Mouse (Mus musculus) telencephalon, adult 2 months (tissue): Measurements from ENCODE around the gene Cchcr1.

Experiments
- DNase-seq: peaks from one replicate; pipeline ENCODE4 v3.0.0-alpha.2; 2011; ENCODE audit warnings: low read depth, low spot score

The Cchcr1 gene

DNA sequence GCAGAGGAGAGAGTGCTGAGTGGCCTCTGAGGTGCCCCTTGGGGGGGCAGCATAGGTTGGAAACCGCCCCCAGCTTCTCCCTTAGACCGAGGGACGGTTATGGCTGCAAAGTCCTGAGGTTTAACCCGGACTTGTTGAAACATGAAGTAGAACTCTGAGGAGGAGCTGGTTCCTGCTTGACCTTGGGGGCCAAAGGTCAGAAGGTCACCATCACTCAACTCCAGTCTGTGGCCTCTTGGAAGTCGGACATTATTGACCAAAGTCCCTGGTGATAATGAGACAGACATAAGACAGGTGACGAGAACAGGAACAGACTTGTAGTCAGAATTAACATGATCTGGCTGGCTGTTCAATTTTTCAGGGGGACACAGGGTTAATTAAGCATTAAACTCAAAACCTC, 2.1 kb upstream of the Cchcr1 start:
- no peak for DNase-seq

DNA sequence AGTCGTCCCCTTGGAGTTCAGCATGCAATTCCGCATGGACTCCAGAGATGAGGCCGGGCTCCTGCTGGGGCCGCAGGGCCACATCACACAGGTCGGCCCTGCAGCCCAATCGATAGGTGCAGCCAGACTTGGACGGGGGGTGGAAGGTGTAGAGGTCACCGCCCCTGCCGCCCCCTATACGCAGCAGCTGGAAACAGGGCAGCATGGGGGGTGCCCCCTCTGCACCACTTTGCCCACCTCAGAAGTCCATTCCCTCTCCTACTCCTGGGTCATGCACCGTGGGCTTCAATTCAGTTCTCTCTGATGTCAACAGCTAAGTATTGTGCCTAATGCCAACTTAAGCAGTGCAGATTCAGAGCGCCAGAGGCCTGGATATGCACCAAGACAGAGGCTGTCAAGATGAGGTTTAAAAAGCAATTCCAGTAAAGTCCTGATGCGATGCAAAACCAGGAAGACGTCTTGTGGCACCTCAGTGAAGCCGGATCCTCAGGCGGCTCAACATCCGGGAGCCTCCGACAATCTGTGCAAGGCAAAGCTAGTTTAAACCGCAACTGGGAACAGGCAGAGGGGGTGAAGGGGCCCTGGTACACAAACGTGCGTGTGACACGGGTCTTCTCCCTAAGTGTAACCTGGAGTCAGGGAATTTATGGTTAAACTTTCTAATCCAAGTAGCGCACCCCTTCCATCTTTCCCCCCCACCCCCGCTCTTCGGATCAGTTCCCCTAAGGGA, 824 bp upstream of the Cchcr1 start:
- no peak for DNase-seq

DNA sequence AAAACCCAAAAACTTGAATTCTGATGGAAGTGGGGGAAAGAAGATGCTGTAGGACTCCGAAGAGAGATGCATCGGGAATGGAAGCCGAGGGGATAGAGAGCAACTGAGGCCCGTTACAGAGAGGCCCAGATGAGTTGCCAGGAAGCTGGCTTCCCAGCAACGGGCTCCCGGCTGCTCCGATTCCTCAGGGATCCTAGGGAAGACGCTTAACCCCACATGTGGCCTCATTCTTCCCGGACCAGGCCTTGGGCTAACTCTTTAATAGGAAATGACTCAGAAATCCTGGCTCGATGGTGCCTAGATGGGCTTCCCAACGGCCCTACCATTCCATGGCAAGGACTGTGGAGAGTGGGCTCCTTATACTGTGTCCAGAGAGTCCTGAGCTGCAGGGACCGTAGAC, 626 bp downstream of the Cchcr1 start:
- DNase-seq, result no peak

DNA sequence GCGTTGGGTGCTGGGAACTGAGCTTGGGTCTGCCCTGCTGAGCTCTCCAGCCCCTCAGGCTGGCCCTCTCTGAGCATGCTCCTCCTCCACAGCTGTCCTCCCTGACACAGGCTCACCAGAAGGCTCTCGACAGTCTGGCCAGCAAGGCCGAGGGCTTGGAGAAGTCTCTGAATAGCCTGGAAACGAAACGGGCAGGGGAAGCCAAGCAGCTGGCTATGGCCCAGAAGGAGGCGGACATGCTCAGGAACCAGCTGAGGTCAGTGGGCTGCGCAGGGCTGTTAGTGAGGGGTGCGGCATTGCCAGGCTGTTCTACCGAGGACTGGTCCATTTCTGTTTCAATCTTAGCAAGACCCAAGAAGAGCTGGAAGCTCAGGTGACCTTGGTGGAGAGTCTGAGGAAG, 7.5 kb downstream of the Cchcr1 start:
- no peak for DNase-seq

DNA sequence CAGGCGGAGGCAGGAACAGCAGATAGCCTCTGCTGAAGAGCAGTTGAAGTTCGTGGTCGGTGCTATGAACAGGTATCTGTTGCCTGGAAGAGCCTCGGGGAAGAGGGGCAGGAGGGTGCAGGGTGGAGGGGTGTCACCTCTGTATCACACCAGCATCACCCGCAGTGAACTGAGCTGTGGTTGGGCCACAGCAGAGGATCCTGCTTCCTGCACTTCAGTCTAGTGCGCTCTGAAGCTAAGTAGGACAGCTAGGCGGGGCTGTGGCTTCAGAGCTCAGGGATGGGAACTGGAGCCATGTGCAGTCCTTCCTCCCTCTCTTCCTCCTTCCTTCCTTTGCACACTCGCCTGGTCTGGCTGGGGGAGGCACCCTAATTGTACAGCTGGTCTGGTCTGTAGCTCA, 9.7 kb downstream of the Cchcr1 start:
- DNase-seq, result no peak

DNA sequence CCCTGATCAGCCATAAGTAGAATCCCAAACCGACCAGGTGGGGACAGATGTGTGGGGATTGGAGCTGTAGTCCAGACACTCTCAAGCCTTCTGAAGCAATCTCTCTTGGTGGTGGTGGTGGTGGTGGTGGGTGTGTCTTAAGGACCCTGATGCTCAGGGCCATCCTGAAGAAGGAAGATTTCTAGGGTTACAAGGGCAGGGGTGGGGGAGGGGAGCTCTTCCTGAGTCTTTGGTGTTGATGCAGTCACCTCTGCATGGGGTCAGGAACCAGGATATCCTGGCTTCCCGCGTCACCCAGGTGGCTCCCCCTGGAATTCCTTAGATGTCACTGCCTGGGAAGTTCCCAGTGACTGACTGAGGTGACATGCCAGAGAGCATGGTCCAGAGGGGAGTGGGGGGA, 15.5 kb downstream of the Cchcr1 start:
- no peak for DNase-seq

DNA sequence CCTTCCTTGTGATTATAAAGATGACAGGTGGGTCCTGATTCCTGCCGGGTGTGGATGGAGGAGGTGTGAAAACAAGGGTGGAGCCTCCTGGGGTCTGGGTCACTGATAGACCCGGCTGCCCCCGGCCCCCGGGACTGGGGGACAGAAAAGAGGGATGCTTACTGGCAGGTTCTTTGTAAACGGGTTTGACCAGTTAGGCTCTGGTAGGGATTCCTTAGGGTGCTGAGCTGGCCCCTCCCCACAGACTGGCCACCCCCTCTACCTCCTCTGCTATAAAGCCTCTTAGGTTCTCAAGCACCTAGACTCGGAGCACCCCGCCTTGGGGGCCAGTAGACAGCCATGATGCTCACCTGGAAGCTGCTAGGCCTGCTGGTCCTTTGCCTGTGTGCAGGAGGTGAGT, 16.0 kb downstream of the Cchcr1 start, which contains the start of gene Psors1c2:
Gene Psors1c2 (plus strand): TSS at position 301 of the 400 bp plus-strand sequence.
- DNase-seq, result no peak

DNA sequence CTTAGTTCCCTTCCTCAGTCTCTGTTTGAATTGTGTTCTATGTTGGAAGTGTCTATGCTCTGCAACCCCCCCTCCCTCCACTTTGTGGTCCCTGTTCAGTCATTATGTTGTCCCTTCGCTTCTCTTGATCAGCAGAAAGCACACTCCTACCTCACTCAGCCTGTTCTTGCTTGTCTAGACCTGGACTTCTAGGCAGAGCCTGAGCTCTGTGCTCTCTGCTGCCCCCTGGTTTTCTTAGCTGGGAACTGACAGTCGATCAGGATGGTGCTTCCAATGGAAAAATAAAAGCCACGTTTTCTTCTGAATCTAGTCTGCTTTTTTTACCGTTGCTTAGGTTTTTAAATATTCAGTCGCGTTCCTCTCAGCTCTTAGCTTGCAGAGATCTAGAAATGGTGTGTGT, 17.4 kb downstream of the Cchcr1 start:
- peak; percentile 52 for DNase-seq

DNA sequence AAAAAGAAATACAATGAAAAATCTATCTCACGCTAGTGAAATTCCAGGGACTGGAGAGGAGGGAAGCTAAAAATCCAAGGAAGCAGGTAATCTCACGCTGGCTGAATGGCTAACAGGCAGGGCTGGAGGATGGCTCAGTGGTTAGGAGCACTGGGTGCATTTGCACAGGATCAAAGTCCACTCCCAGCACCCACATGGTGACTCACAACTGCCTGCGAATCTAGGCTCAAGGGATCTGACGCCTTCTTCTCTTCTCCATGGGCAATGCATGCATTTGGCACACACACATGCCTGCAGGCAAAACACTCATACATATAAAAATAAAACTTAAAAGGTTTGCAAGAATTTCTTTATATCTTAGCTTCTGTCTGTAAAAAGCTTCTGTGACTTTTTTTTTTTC, 20.5 kb downstream of the Cchcr1 start:
- DNase-seq, result peak; percentile 55

DNA sequence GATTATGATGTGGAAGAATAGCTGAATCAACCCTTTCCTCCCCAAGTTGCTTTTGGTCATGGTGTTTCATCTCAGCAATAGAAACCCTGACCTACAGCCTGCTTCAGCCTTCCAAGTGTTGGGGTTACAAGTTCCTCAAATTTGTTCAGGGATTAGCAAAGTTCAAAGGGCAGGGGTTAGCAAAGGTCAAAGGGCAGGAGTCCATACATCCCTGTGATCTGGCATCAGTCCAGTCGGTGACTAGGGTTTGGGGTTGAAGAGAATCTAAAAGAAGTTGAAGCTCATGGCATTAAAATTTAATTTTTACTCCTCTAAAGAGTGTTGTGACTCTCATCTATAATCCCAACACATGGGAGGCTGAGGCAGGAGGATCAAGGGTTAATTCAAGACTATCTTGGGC, 21.6 kb downstream of the Cchcr1 start:
- DNase-seq, result no peak

DNA sequence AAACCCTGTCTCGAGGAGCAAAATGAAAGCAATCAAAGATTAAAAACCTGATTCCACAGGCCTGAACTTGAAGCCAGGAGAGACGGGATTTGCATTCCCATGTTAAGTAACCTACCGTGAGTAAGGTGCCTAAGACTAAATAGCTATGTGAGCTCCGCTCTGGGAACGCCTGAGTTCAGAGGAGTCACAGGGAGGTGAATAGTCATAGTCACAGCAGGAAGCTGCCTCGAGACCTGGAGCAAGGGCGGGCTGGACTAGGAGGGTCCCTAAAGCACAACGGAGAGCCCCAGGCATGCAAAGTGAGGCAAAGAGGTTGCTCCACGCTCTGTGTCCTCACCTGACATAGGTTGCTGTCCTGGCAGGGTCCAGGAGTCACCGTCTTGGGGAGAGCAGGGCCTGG, 22.6 kb downstream of the Cchcr1 start:
- DNase-seq, result no peak

DNA sequence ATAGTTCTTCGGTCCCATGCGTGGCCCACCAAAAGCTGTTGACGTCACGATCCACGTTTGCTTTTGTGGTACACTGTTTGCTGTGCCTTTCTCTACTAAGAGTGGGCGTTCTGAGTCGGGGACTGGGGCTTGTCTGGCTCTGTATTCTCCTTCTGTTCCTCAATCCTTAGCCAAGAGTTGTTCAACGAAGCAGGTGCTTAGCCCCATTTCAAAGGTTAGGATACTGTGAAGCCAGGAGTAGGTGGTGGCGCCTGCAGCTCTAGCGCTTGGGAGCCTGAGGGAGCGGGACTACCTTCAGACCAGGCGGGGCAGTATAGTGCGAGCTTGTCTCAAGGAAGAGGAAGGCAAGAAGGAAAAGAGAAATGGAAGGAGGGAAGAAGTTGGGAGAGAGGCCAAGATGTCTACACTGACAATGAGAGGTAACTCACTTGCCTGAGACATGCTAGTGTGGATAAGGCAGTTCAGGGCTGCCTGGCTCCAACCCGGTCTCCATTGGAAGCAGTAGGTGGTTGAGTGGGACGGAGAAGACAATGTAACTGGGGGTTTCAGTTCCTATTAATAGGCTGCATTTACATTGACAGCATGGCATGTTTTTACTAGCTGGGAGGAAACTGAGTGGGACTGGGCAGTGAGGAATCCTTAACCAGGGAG, 26.0 kb downstream of the Cchcr1 start:
- peak; percentile 58 for DNase-seq

DNA sequence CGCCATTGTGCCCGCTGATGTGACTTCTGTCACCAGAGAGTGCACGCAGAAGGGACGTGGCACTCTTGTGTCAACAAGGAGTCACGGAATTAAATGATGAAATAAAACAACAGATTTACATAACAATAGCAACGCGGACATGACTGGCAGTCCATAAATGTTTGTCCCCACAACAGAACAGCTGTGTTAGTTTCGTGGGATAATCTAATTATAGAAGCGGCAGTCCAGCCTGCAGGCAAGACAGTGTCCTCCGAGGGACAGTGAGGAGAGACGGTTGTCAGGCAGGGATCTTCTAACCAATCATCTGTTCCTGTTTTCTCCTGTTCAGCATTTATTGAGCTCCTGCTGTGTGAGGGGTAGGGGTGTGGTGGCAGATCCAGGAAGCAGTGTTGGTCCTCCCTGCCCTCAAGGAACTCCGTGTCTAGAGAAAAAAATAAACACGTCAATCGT, 26.5 kb downstream of the Cchcr1 start:
- DNase-seq, result no peak

DNA sequence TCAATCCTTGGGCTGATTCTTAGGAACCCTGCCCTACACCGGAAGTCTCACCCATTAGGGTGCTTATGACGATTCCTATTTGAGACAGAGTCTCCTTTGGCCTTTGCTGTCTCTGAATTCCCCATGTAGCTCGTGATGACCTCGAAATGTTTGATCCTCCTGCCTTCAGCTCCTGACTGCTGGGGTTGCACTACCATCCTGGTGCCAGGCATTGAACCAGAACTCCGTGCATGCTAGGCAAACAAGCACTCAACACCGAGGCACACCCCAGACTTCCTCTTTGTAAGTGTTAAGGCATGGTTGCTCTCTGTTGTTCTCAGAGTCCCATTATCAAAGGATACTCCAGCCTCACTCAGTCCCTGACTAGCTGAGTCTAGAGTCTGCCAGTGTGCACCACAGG, 27.1 kb downstream of the Cchcr1 start:
- DNase-seq, result no peak

DNA sequence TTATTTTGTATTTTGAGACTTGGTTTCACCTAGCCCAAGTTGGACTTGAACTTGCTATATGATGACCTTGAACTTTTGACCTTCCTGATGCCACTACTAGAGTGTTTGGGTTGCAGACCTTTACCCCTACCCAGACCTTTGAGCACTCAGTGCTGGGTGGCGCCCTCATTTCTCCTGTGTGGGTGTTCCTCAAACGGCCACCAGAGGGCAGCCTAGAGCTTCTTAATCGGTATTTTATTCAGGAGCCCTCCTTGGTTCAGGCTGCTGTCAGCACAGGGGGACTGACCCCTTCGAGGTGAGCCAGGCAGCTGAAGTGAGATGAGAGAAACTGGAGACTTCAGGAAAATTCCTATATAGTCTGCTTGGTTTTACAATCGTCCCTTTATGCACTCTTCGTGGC, 27.8 kb downstream of the Cchcr1 start:
- no peak for DNase-seq

DNA sequence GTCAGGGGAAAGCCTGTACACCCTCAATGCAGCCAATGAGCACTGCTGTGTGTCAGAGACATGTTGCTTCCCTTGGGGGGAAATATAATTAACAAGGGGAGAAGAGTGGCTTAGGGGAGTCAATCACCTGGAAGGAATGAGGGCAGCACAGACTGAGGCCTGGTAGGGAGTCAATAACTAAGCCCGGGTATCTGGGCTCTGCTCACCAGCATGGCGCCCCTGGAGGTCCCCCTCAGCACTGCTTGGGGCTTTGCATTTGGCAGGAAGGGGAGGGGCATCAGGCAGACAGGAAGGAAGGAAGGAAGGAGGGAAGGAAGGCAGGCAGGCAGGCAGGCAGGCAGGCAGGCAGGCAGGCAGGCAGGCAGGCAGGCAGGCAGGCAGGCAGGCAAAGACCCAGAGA, 30.6 kb downstream of the Cchcr1 start:
- no peak for DNase-seq

DNA sequence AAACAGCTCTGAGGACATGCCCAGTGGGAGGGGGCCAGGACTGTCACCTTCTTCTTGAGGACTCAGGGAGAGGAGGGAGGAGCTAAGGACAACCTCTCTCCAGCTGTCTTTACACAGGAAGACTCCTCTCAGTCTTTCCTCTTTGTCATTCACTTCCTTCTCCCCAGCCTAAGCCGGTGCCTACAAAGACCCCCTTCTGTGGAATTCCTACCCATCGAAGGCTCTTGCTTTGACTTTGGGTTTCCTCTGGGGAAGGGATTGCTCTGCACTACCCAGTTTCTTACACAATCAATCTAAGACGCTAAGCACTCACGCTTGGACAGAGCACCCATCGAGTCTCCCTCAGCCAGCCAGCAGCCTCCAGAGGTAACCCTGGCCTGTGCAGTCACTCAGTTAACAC, 31.7 kb downstream of the Cchcr1 start:
- DNase-seq, result no peak

DNA sequence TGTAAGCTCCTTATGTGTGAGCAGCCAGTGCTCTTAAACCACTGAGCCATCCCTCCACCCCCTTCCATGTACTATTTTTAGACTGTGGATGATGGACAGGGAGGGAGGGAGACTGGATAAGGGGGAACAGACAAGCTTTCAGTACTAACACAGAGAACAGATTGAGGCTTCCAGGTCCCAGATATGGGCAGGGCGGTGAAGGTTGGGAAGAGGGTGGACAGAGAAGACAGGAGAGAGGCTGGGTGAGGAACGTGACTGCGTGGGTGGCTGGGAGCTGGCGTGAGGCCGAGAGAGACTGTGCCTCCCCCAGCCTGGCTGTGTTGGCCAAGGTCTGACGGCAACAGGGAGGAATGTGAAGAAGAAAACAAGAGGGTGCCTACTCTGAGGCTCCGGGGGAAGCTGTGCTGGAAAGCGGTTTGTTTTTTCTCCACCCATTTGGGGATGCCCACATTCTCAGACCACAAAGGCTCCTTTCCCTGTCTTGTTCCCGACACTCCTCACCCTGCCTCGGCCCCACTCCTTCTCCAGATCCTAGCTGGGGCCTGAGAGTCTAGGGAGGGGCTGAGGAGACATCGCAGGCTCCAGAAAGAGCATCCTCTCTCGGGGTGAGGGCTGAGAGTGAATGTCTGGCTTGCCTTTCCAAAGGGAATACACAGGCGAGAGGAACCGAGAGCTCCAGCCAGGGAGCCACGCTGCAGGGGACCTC, 32.7 kb downstream of the Cchcr1 start:
- DNase-seq, result peak; percentile 76

DNA sequence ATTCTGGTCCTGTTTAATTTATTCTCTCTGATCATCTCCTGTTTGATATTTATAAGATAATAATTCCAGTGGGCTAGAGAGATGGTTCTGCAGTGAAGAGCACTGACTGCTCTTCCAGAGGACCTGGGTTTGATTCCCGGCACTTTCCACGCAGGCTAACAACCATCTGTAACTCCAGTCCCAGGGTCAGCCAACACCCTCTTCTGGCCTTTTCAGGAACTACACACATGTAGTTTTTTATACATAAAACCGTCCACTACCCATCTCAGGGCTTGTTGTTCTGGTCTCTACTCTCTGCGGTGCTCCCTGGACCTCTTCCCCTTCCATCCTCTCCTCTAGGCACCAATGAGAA, 33.2 kb downstream of the Cchcr1 start:
- no peak for DNase-seq

DNA sequence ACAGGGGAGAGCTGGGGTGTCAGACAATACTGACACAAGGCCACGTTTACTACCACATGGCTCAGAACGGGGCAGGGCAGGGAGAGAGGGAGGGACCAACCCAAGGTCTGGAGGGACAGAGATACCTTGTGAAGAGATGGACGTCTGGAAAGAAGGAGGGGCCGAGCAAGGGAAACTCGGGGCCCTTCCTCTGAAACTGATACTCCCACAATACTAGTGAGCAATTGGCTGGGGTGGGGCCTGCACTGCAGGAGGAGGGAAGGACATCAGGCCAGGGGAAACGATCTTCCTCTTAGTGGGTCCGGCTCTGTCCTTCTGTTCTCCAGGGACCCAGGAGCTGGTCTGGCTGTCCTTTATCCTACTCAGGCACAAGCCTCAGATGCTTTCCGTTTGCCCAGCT, 34.0 kb downstream of the Cchcr1 start:
- DNase-seq, result no peak

DNA sequence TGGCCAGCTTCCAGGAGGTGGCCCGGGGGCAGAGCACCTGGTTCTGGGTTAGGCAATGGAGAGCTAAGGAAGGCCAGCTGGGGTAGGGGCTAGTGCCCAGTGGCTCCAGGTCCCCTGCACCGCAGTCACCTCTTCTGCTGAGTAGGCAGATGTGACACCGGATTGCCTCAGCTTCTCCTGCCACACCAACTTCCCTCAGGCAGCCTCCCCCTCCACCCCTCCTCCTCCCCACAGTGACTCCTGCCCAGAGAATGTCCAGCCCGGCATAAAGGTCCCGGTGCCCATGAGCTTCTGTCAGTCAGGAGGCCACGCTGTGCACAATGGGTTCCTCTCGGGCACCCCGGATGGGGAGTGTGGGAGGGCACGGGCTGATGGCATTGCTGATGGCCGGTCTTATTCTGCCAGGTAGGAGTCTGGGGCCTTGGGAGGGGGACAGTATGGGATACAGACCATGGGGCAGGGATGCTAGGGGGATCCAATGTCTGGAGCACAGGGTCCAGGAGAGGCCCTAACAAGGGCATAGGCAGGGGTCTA, 35.0 kb downstream of the Cchcr1 start, which contains the start of gene Cdsn:
Gene Cdsn (plus strand): TSS at position 248 of the 534 bp plus-strand sequence.
- no peak for DNase-seq

DNA sequence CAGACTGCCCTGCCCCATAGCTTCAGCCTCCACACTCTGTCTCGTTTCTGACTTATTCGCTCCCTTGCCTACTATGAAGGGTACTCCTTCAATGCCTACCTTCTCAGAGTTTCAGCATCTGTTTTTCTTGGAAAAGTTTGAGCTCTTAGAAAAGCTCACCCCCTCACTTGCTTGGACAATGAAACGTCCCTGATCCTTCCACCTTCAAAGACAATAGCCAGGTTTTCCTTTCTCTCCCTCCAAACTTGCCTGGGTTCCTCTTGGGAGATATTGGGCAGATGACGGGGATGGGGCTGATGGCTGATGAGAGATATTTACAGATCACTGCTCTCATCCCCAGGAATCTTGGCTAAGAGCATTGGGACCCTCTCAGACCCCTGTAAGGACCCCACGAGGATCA, 37.4 kb downstream of the Cchcr1 start:
- DNase-seq, result no peak
